Mouse (Mus musculus) limb, embryonic 14.5 days (tissue): ENCODE measurements around the gene Mre11a. TPM values are rescaled to one million over a fixed set of nuclear protein-coding genes. Genes with fewer than 3 reads are reported as not detected.
A peak's percentile ranks its signal among the peaks of the same experiment; 100 is the strongest.

Source experiments
- ATAC-seq: fragments of 200-750 bp; cut with Nextera tagmentation; 2 replicates; pipeline ENCODE4 v1.8.0; 2017; ENCODE audit warnings: low read depth, moderate number of reproducible peaks, moderate TSS enrichment; ENCODE audit not compliant: low FRiP score
- DNase-seq: peaks from one replicate; pipeline ENCODE4 v3.0.0-alpha.2; 2015; ENCODE audit warnings: low spot score
- H3K27ac ChIP-seq: fragments of 300-500 bp; sonication (generic); replicated peaks from 2 replicates; pipeline ENCODE4 v1.5.1; 2014; ENCODE audit warnings: low read depth, mild to moderate bottlenecking, low read length, moderate library complexity, mixed read lengths
- H3K27me3 ChIP-seq: fragments of 300-500 bp; sonication (generic); 2 replicates; pipeline ENCODE4 v1.6.1; 2014; ENCODE audit warnings: low read length, mixed read lengths; ENCODE audit not compliant: control insufficient read depth, insufficient read depth
- H3K36me3 ChIP-seq: fragments of 300-500 bp; sonication (generic); 2 replicates; pipeline ENCODE4 v1.6.1; 2014; ENCODE audit warnings: mild to moderate bottlenecking, low read length, moderate library complexity, mixed read lengths; ENCODE audit not compliant: control insufficient read depth, insufficient read depth
- H3K4me1 ChIP-seq: fragments of 300-500 bp; sonication (generic); 2 replicates; pipeline ENCODE4 v1.6.1; 2014; ENCODE audit warnings: antibody characterized with exemption, low read length, mixed read lengths; ENCODE audit not compliant: control insufficient read depth, insufficient read depth
- H3K4me2 ChIP-seq: fragments of 300-500 bp; sonication (generic); replicated peaks from 2 replicates; pipeline ENCODE4 v1.6.1; 2014; ENCODE audit warnings: low read depth, mild to moderate bottlenecking, low read length, moderate library complexity; ENCODE audit not compliant: severe bottlenecking
- H3K4me3 ChIP-seq: fragments of 300-500 bp; sonication (generic); replicated peaks from 2 replicates; pipeline ENCODE4 v1.5.1; 2014; ENCODE audit warnings: low read length
- H3K9ac ChIP-seq: fragments of 300-500 bp; sonication (generic); 2 replicates; pipeline ENCODE4 v1.6.1; 2014; ENCODE audit warnings: mild to moderate bottlenecking, low read depth, low read length, moderate library complexity; ENCODE audit not compliant: severe bottlenecking
- H3K9me3 ChIP-seq: fragments of 300-500 bp; sonication (generic); 2 replicates; pipeline ENCODE4 v1.6.1; 2016; ENCODE audit warnings: low read length; ENCODE audit not compliant: control insufficient read depth
- POLR2A ChIP-seq: fragments of 200-500 bp; IDR thresholded peaks from 2 replicates; pipeline ENCODE4 v1.8.0; 2012; ENCODE audit warnings: inconsistent platforms, mild to moderate bottlenecking, moderate library complexity, borderline replicate concordance; ENCODE audit not compliant: insufficient read depth, insufficient read length; ENCODE audit errors: extremely low read depth
- WGBS: fragments of 180-500 bp; shearing (Covaris S2); extraction: QIAGEN DNeasy Blood & Tissue Kit; methylation state at CpG from one replicate; pipeline ENCODE4 v1.1.7; 2014; 5-methylcytosine and 5-hydroxymethylcytosine counted together
- polyA plus RNA-seq, 2 experiments: library from polyadenylated mRNA; depleted of rRNA in 1 of 2; stranded (reverse) in 1 of 2; unstranded in 1 of 2; fragments of >200 nt; fragmentation: Nextera tagmentation in 1 of 2; extraction: Ambion mirVana in 1 of 2; gene quantifications; 2 replicates each; pipeline versions ENCODE4 v1.2.1 to v1.2.3; 2012 to 2014

Gene Mre11a
- polyA plus RNA-seq, 2 experiments, result 16.6 to 25.3 TPM

DNA sequence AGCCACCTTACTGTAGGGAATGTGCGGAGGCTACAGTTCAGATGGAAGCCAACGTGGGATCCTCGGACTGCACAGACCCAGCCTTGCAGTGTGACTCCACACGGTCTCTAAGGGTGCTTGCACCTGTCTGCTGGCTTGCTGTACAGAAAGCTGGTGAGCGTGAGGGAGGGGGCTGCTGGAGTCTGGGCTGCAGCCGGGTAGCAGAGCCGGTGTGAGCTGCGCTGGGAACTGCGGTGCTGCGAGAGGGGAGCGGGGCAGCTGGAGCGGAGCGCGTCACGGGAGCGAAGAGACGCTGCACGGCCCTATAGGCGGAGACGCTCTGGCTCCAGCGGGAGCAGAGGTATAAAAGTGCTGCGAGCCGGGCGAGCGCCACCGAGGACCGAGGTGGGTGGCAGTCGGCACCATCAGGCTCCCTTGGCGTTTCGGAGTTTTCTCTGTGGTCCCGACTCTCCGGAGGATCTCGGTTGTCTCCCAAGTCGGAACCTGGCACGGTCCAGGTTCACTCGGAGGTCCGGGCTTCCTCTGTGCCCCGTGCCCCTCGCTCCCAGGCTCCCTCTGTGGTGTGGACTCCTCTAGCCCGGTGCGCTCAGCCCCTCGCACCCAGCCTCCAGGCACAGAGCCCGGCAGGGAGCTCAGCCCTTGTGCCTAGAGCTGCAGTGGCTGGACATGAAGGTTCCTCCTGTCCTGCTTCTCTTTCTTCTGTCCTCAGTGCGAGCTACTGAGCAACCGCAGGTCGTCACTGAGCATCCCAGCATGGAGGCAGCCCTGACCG, 75.6 kb downstream of the Mre11a start, which contains the start of gene Gpr83:
TSS of gene Gpr83 (plus strand) at position 343 of the 772 bp plus-strand sequence.
- 3% methylated on average over 45 of the region's 47 CpGs for WGBS
- peaks cover 38% of the 10 kb centered on the region for H3K27me3 ChIP-seq
- no peaks in the 10 kb centered on the region for H3K36me3 ChIP-seq
- peak within 1 kb of the TSS; percentile 73 for H3K4me2 ChIP-seq
- H3K4me1 ChIP-seq, result 0 out of 2 replicates have a peak, but pooled peaks cover 2% of the 10 kb centered on the region
- DNase-seq (peak; percentile 40), ATAC-seq (peak; percentile 86)
- no peak within 1 kb of the TSS for H3K27ac ChIP-seq
- H3K4me3 ChIP-seq, result peak within 1 kb of the TSS; percentile 38
- no peak for TF ChIP-seq POLR2A
- no peaks in the 10 kb centered on the region for H3K9me3 ChIP-seq
- H3K9ac ChIP-seq, result peak within 1 kb of the TSS; percentile 44

DNA sequence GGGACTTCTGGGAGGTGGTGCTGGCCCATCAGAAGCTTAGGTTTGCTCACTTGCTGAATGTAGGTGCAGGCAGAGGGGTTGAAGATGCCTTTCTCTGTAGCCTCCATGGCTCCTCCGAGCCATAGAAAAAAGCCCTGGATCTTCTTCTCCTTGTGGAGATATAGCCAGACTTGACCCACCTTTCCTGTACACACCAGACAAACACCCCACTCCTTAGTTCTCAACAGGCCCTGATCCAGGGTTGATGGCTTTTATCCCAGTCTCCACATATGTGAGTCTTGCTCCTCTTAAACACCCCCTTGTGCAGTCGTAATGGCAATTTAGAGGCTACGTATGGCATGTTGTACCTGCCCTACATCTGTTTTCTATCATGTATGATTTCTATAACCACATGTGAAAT, 78.7 kb downstream of the Mre11a start:
- TF ChIP-seq POLR2A, result no peak
- H3K4me1 ChIP-seq, result 0 out of 2 replicates have a peak, but pooled peaks cover 2% of the 10 kb centered on the region
- 44% methylated on average over 3 of the region's 3 CpGs for WGBS
- H3K9ac ChIP-seq, result no peak overlapping the region
- no peaks in the 10 kb centered on the region for H3K9me3 ChIP-seq
- no peak overlapping the region for H3K4me2 ChIP-seq
- H3K4me3 ChIP-seq, result no peak overlapping the region
- no peak overlapping the region for H3K27ac ChIP-seq
- no peaks in the 10 kb centered on the region for H3K36me3 ChIP-seq
- H3K27me3 ChIP-seq, result peaks cover 38% of the 10 kb centered on the region
- DNase-seq (no peak), ATAC-seq (no peak)

DNA sequence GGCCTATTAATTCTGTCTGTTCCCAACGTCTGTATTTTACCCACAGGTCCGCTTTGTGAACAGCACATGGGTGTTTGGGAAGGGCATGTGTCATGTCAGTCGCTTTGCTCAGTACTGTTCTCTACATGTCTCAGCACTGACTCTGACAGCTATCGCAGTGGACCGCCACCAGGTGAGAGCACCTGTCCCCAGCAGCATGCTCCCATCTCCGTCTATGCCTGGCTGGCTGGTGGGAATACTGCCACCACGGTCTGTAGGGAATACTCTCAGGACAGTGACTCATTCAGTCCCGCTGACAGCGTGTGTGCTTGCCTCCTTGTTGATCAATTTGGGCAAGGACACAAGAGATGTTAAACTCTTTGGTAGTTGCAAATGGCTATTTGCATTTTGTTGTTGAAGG, 80.3 kb downstream of the Mre11a start:
- no peak overlapping the region for H3K4me3 ChIP-seq
- 71% methylated on average over 9 of the region's 9 CpGs for WGBS
- no peaks in the 10 kb centered on the region for H3K9me3 ChIP-seq
- ATAC-seq, result no peak
- peaks cover 22% of the 10 kb centered on the region for H3K27me3 ChIP-seq
- H3K4me2 ChIP-seq, result no peak overlapping the region
- no peak overlapping the region for H3K9ac ChIP-seq
- DNase-seq, result no peak
- no peaks in the 10 kb centered on the region for H3K36me3 ChIP-seq
- no peak overlapping the region for H3K27ac ChIP-seq
- no peak for TF ChIP-seq POLR2A
- 0 out of 2 replicates have a peak, but pooled peaks cover 2% of the 10 kb centered on the region for H3K4me1 ChIP-seq

DNA sequence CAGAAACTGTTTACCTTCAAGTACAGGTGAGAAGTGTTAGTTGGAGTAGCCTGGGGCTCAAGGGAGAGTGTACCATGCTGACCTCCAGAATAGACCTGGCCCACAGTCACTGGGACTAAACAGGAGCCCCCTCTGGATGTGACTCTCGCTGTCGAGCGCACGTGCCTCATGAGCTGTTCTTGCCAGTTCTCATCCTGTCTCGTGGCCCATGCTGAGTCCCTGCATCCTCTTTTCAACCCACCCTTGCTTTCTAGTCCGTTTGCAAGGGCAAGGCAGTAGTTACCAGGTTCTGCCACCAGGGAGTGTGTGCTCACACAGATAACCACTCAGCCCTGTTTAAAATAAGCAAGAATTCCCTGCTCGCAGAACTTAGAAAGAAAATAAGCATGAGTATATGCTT, 82.5 kb downstream of the Mre11a start:
- no peak for TF ChIP-seq POLR2A
- H3K9ac ChIP-seq, result no peak overlapping the region
- no peak overlapping the region for H3K27ac ChIP-seq
- no peaks in the 10 kb centered on the region for H3K36me3 ChIP-seq
- 35% methylated on average over 7 of the region's 7 CpGs for WGBS
- H3K4me1 ChIP-seq, result no peaks in the 10 kb centered on the region
- no peak overlapping the region for H3K4me3 ChIP-seq
- no peak overlapping the region for H3K4me2 ChIP-seq
- ATAC-seq (peak; percentile 27; the same call in 1 of the 2 replicates), DNase-seq (no peak)
- H3K27me3 ChIP-seq, result no peaks in the 10 kb centered on the region
- H3K9me3 ChIP-seq, result no peaks in the 10 kb centered on the region

DNA sequence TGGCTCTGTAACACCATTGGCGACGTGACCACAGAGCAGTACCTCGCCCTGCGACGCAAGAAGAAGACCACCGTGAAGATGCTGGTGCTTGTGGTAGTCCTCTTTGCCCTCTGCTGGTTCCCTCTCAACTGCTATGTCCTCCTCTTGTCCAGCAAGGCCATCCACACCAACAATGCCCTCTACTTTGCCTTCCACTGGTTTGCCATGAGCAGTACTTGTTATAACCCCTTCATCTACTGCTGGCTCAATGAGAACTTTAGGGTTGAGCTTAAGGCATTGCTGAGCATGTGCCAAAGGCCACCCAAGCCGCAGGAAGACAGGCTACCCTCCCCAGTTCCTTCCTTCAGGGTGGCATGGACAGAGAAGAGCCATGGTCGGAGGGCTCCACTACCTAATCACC, 83.9 kb downstream of the Mre11a start:
- Histone ChIP-seq H3K4me1 (0 out of 2 replicates have a peak, but pooled peaks cover 7% of the 10 kb centered on the region), H3K27me3 (no peaks in the 10 kb centered on the region), H3K4me2 (no peak overlapping the region), H3K9ac (no peak overlapping the region), H3K9me3 (no peaks in the 10 kb centered on the region), H3K36me3 (no peaks in the 10 kb centered on the region), H3K4me3 (no peak overlapping the region), H3K27ac (no peak overlapping the region)
- TF ChIP-seq POLR2A, result no peak
- no peak for ATAC-seq
- WGBS, result 95% methylated on average over 8 of the region's 8 CpGs
- DNase-seq, result no peak
